Mouse (Mus musculus) neutrophil, adult 83 days (primary cell): Measurements from ENCODE around the gene Gm11549. TPM values are rescaled to one million over a fixed set of nuclear protein-coding genes. Genes with fewer than 3 reads are reported as not detected.

Source experiments
- total RNA-seq, 2 experiments: library from RNA; stranded (reverse); gene quantifications; one replicate each; pipeline ENCODE4 v1.2.4; 2023

The Gm11549 gene
- not detected for total RNA-seq

DNA sequence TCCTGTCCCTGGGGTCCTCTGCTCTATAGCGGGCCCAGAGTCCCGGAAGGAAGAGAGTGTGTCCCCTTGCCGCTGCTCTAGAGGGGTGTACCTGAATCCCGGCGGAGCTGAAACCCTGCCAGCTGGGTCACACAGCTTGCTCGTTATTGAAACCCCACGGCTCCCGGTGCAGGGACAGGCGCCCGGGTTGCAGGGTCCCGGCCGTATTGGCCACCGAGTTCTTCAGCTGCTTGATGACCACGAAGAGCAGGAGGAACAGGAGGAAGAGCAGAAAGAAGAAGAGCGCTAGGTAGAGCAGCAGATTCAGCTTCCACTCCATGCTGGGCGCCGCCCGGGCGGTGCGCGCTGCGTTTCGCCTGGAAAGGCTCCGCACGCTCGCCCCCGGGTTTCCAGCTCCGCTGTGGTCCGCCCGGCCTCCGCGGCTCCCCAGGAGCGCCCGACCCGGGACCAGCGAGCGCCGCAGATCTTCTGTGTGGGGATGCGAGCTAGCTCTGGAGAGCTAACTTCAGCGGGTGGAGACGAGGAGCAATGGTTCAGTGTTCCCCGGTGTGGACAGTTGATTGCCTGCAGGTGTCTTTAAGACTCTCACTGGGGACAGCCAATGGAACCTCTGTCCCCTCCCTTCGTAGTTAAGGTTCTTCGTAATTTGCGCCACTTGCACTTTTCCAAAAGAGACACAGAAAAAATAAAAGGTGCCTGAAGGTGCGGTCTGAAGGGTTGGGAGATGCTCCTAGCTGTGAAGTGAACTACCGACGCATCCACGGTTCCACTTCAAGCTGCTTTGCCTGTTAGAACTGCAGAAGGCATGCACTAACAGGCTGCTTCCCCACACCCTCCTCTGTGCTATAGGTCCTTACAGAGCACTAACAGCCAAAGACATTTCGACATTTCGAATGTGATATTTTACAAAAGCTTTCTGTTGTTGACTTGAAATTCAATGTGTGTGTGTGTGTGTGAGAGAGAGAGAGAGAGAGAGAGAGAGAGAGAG, at the start of gene Gm11549:
Gene Gm11549 (minus strand): TSS at position 741 of the 988 bp plus-strand sequence.

GRCm38 (mm10) chr3:36552406-36553047, 30.9 kb upstream of the Gm11549 start, which contains the start of gene Exosc9:
Gene Exosc9, plus strand, starts transcription at chr3:36552606.

GRCm38 (mm10) chr3:36475532-36476087, 46.0 kb downstream of the Gm11549 start, which contains the start of the genes Anxa5 and 1810062G17Rik:
Gene Anxa5, minus strand, starts transcription at chr3:36475894.
Gene 1810062G17Rik, plus strand, starts transcription at chr3:36475937.

Other genes starting within 250 kb of the Gm11549 start
- 100 to 1,000 TPM; 124 to 145 TPM for gene Anxa5, start 45.9 kb downstream of the Gm11549 start, total RNA-seq
- not detected for gene 1810062G17Rik, start 45.9 kb downstream of the Gm11549 start, total RNA-seq
- 10 to 100 TPM; 12.8 to 15.3 TPM for gene Exosc9, start 30.8 kb upstream of the Gm11549 start, total RNA-seq
- 100 to 1,000 TPM in 1 of 2 experiments, 10 to 100 TPM in 1; 97.5 to 119 TPM for gene Ccna2, start 50.3 kb upstream of the Gm11549 start, total RNA-seq
- gene Bbs7, start 91.7 kb upstream of the Gm11549 start, total RNA-seq = under 1 TPM; 0.46 to 0.57 TPM
- gene Trpc3, start 168.4 kb upstream of the Gm11549 start, total RNA-seq = not detected